Mouse (Mus musculus): ENCODE data around the gene Nell1.

GRCm38 (mm10) chr7:50241213-50241612 lies 266.5 kb downstream of the Nell1 start:
- TF ChIP-seq CTCF (IDR thresholded peaks at IDR 0.05; ENCODE audit: low read depth): no peak
- no peak for TF ChIP-seq EP300 (IDR thresholded peaks at IDR 0.05; ENCODE audit: low read depth)
